Mouse (Mus musculus) cerebellum, adult 2 months (tissue): ENCODE measurements around the gene Tiam1.

Source experiments
- CTCF ChIP-seq: fragments of 200-500 bp; IDR thresholded peaks from 2 replicates; pipeline ENCODE4 v1.5.1; 2011; ENCODE audit warnings: low read depth, mild to moderate bottlenecking, control low read depth, low read length, moderate library complexity, borderline replicate concordance; ENCODE audit not compliant: insufficient read depth
- POLR2A ChIP-seq: fragments of 200-500 bp; IDR thresholded peaks from 2 replicates; pipeline ENCODE4 v1.6.1; 2011; ENCODE audit warnings: low read length, control low read depth, borderline replicate concordance; ENCODE audit not compliant: insufficient read depth

GRCm38 (mm10) chr16:89763812-89764211, 379.8 kb downstream of the Tiam1 start:
- no peak for TF ChIP-seq CTCF
- TF ChIP-seq POLR2A, result no peak
